In the genomic region with DNA sequence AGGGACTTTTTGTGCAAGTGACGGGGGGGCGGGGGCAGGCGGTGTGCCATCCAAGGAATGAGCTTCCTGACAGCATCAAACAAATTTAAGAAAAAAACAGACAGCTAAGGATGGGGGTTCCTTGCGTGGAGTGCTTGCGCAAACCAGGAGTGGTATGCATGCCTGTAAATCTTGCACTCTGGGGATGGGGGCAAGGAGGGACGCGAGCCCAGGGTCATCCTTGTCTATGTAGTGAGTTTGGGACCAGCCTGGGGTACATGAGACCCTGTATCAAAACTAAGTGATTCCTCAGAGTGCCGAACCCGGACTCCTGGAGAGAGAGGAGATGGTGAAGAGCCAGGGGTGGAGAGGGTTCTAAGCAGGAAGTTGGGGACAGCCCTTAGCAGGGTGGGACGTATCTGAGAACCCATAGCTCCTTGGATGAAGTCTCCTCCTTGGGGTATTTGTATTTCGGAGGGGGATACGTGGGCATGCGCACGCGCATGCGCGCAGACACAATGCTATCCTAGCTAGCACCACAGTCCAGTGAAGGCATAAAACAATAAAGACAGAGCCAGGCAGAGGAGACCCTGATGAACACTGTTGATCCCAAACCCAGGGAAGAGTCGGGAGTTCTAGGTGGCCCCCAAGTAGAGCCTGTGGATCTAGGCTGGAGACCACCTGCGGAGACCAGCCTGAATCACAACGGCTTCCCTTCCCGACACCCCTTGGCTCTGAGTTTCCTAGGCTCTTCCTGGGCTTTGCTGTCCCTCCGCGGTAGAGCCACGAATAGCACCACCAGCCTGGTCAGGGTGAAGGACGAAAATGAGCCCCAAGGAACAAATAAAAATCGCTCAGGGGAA, we compare ENCODE assay signal across 11 mouse cellular contexts. TPM values are rescaled to one million over a fixed set of nuclear protein-coding genes. Genes with fewer than 3 reads are reported as not detected.
DNase-seq lines count a peak whose midpoint lies in the region; ATAC-seq and TF ChIP-seq lines count a peak whose summit lies in the region.
"Had no signal": no experiment of that assay in that cellular context is flagged by ENCODE, and none has a peak within 500 bp of the region (broad histone marks: within the 10 kb centered on the region; RNA-seq: fewer than 3 reads in every experiment).

No protein-coding gene starts in this region.

- TF ChIP-seq CTCF in liver, postnatal 0 days (IDR thresholded peaks at IDR 0.05; ENCODE audit: low read depth), result no peak

- peak overlapping the region; percentile 2; the same call in 1 of the 2 replicates for H3K4me2 ChIP-seq in liver, embryonic 13.5 days
- H3K4me2 ChIP-seq in liver, postnatal 0 days (ENCODE audit: low read depth, low read length), result no peak overlapping the region

- H3K27me3 ChIP-seq in liver, embryonic 13.5 days, result peaks cover 5% of the 10 kb centered on the region; the same call in 1 of the 2 replicates
- no peaks in the 10 kb centered on the region for H3K27me3 ChIP-seq in liver, postnatal 0 days (ENCODE audit: insufficient read depth, low read length)

- no peak overlapping the region for H3K27ac ChIP-seq in liver, embryonic 13.5 days
- no peak overlapping the region for H3K27ac ChIP-seq in liver, postnatal 0 days (ENCODE audit: low read depth)

- H3K9ac ChIP-seq in liver, embryonic 13.5 days, result no peak overlapping the region
- no peak overlapping the region for H3K9ac ChIP-seq in liver, postnatal 0 days (replicated peaks)

- no peak for ATAC-seq in liver, embryonic 13.5 days (ENCODE audit: low read depth)
- no peak for ATAC-seq in liver, postnatal 0 days

- H3K4me1 ChIP-seq in liver, embryonic 13.5 days (replicated peaks), result peaks cover 5% of the 10 kb centered on the region; the same call in 1 of the 2 replicates
- peaks cover 7% of the 10 kb centered on the region; the same call in 1 of the 2 replicates for H3K4me1 ChIP-seq in liver, postnatal 0 days (ENCODE audit: insufficient read depth)

- intact Hi-C loops in heart, postnatal 14 days (cut with DNase I), result no loop called here

- no peak for TF ChIP-seq EP300 in liver, postnatal 0 days (IDR thresholded peaks at IDR 0.05; ENCODE audit: low read depth)

- H3K9me3 ChIP-seq in liver, embryonic 13.5 days (replicated peaks), result no peaks in the 10 kb centered on the region
- peaks cover 2% of the 10 kb centered on the region; the same call in 1 of the 2 replicates for H3K9me3 ChIP-seq in liver, postnatal 0 days (ENCODE audit: low read length)

- peak; percentile 92 for DNase-seq in heart, adult 11 months
- DNase-seq in heart, postnatal 14 days, result no peak
- DNase-seq in liver, embryonic 13.5 days, result no peak
- DNase-seq in liver, postnatal 0 days, result no peak
- peak; percentile 72 for DNase-seq in R1 (ENCODE audit: low read depth, low spot score)
- peak; percentile 52 for DNase-seq in heart, postnatal 4 days
- DNase-seq in right cerebral cortex, postnatal 10 days (ENCODE audit: low spot score in 2 of 2), result no peak
- no peak for DNase-seq in urinary bladder, adult 18-20 months (ENCODE audit: low spot score in 2 of 2)
- DNase-seq: kidney, postnatal 4 days; right cerebral cortex, postnatal 25 days had no signal

- WGBS in liver, embryonic 13.5 days (ENCODE audit: insufficient replicate concordance), result 60% methylated on average over 26 of the region's 26 CpGs
- WGBS in liver, postnatal 0 days (ENCODE audit: insufficient replicate concordance), result 62% methylated on average over 26 of the region's 26 CpGs

- H3K4me3 ChIP-seq in liver, embryonic 13.5 days (replicated peaks), result no peak overlapping the region
- no peak overlapping the region for H3K4me3 ChIP-seq in liver, postnatal 0 days (ENCODE audit: low read depth, low read length)

- H3K36me3 ChIP-seq in liver, embryonic 13.5 days, result no peaks in the 10 kb centered on the region
- H3K36me3 ChIP-seq in liver, postnatal 0 days (replicated peaks; ENCODE audit: insufficient read depth, low read length), result no peaks in the 10 kb centered on the region

RNA-seq across cellular contexts. Expression of gene Myl2, which starts 10.6 kb away (rescaled TPM):
- total RNA-seq in heart, postnatal 14 days (2021), result over 10,000 TPM; 16,479 to 17,190 TPM
- polyA plus RNA-seq in liver, embryonic 13.5 days (2015; fragmentation: Nextera tagmentation; extraction: Ambion mirVana), result 0.70 and 11.9 TPM in 2 replicates
- 0.66 and 7.2 TPM in 2 replicates for polyA plus RNA-seq in liver, postnatal 0 days (2015; fragmentation: Nextera tagmentation; extraction: Ambion mirVana)
- over 10,000 TPM; 18,495 to 19,403 TPM for total RNA-seq in heart, postnatal 4 days (2021)

RNA-seq across cellular contexts. Expression of gene Ccdc63, which starts 29.3 kb away (rescaled TPM):
- not detected for total RNA-seq in heart, postnatal 14 days (2021)
- 0.14 TPM in 1 of 2 replicates, not detected in the other for polyA plus RNA-seq in liver, embryonic 13.5 days (2015; fragmentation: Nextera tagmentation; extraction: Ambion mirVana)
- 0.13 and 0.18 TPM in 2 replicates for polyA plus RNA-seq in liver, postnatal 0 days (2015; fragmentation: Nextera tagmentation; extraction: Ambion mirVana)
- under 1 TPM in 1 of 2 experiments, not detected in 1; 0.36 TPM for total RNA-seq in heart, postnatal 4 days (2021)
- polyA plus RNA-seq: limb, embryonic 11.5 days had no signal

RNA-seq across cellular contexts. Expression of gene Ppp1cc, which starts 46.8 kb away (rescaled TPM):
- total RNA-seq in heart, postnatal 14 days (2021), result 100 to 1,000 TPM; 121 to 152 TPM
- polyA plus RNA-seq in liver, embryonic 13.5 days (2015; fragmentation: Nextera tagmentation; extraction: Ambion mirVana), result 164 and 177 TPM in 2 replicates
- polyA plus RNA-seq in liver, postnatal 0 days (2015; fragmentation: Nextera tagmentation; extraction: Ambion mirVana), result 97.7 and 97.9 TPM in 2 replicates
- total RNA-seq in heart, postnatal 4 days (2021), result 100 to 1,000 TPM; 216 to 217 TPM

Comparison
In these comparisons a context has a peak if more than half of its experiments do, and no peak if none do; other contexts are left out.
1. DNase-seq: peak in heart, adult 11 months (single experiment), R1 (single experiment) and heart, postnatal 4 days (single experiment); none in heart, postnatal 14 days (0 of 2), liver, embryonic 13.5 days (single experiment), liver, postnatal 0 days (single experiment), right cerebral cortex, postnatal 10 days (0 of 2) and urinary bladder, adult 18-20 months (0 of 2).